Comparison of ENCODE assay signal across 10 mouse cellular contexts in the genomic region with DNA sequence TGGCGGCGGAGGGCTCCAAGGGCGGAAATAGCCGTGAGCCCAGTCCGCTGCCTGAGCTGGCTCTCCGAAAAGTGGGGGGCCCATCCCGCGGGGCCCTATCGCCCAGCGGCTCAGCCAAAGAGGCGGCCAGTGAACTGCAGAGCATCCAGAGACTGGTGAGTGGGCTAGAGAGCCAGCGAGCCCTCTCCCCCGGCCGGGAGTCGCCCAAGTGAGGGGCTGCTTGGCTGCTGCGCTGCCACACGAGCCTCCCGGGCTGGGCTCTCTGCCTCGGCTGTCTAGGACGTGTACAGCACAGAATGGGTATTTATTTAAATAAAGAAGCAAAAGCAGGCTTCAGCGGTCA. TPM values are rescaled to one million over a fixed set of nuclear protein-coding genes. Genes with fewer than 3 reads are reported as not detected.
DNase-seq lines count a peak whose midpoint lies in the region; ATAC-seq and TF ChIP-seq lines count a peak whose summit lies in the region.
"Had no signal": no experiment of that assay in that cellular context is flagged by ENCODE, and none has a peak within 500 bp of the region (broad histone marks: within the 10 kb centered on the region; RNA-seq: fewer than 3 reads in every experiment).

No protein-coding gene starts in this region.

- peaks cover 74% of the 10 kb centered on the region for H3K27me3 ChIP-seq in heart, embryonic 14.5 days (ENCODE audit: control insufficient read depth, insufficient read depth, low read length)
- peaks cover 98% of the 10 kb centered on the region for H3K27me3 ChIP-seq in hindbrain, embryonic 10.5 days (ENCODE audit: insufficient read depth, poor library complexity, severe bottlenecking)
- peaks cover 59% of the 10 kb centered on the region for H3K27me3 ChIP-seq in thymus, adult 2 months (ENCODE audit: control insufficient read depth, insufficient read depth, low read length)

- H3K27ac ChIP-seq in heart, embryonic 14.5 days (replicated peaks in 1 of 2; ENCODE audit: control insufficient read depth in 1 of 2, insufficient read depth in 1 of 2, low read depth in 2 of 2, low read length in 2 of 2), result no peak overlapping the region
- peak overlapping the region; percentile 80 for H3K27ac ChIP-seq in hindbrain, embryonic 10.5 days
- no peak overlapping the region for H3K27ac ChIP-seq in thymus, adult 2 months (ENCODE audit: control insufficient read depth, insufficient read depth, low read length)
- H3K27ac ChIP-seq: liver, embryonic 14.5 days had no signal

- peaks cover 20 to 36% of the 10 kb centered on the region in 2 experiments for H3K4me1 ChIP-seq in heart, embryonic 14.5 days (ENCODE audit: control insufficient read depth in 2 of 2, insufficient read depth in 2 of 2, low read length in 2 of 2)
- peaks cover 62% of the 10 kb centered on the region for H3K4me1 ChIP-seq in hindbrain, embryonic 10.5 days (replicated peaks)
- peaks cover 7% of the 10 kb centered on the region; the same call in 1 of the 2 replicates for H3K4me1 ChIP-seq in thymus, adult 2 months (replicated peaks; ENCODE audit: control insufficient read depth, insufficient read depth, low read length)

- peak overlapping the region in 1 of 2 experiments; percentile 19; a peak in 3 of 4 replicates for H3K4me3 ChIP-seq in heart, embryonic 14.5 days (ENCODE audit: control insufficient read depth in 1 of 2, insufficient read depth in 1 of 2, low read depth in 1 of 2, low read length in 2 of 2)
- H3K4me3 ChIP-seq in hindbrain, embryonic 10.5 days, result peak overlapping the region; percentile 60
- H3K4me3 ChIP-seq in thymus, adult 2 months (ENCODE audit: control insufficient read depth, insufficient read depth, low read length), result no peak overlapping the region

- no peaks in the 10 kb centered on the region for H3K9me3 ChIP-seq in heart, embryonic 14.5 days (ENCODE audit: control insufficient read depth, low read length)
- H3K9me3 ChIP-seq in hindbrain, embryonic 10.5 days, result no peaks in the 10 kb centered on the region

- peak overlapping the region; percentile 42 for H3K4me2 ChIP-seq in heart, embryonic 14.5 days (ENCODE audit: low read length)

- no peak for DNase-seq in heart, postnatal 10 days
- peak; percentile 43 for DNase-seq in embryo, embryonic 11 days
- DNase-seq in hindbrain, embryonic 10.5 days (ENCODE audit: low spot score), result no peak
- peak; percentile 24 to 41 for DNase-seq in lung, postnatal 4 days
- DNase-seq in thymus, adult 2 months, result no peak
- DNase-seq in left cerebral cortex, adult 8-10 months (ENCODE audit: low spot score in 2 of 2), result no peak
- no peak for DNase-seq in cerebellum, adult 8-10 months

- no peak for ATAC-seq in heart, embryonic 14.5 days (ENCODE audit: insufficient number of reproducible peaks, insufficient read depth, low FRiP score, low read depth)

- H3K9ac ChIP-seq in heart, embryonic 14.5 days (ENCODE audit: low read length), result peak overlapping the region; percentile 47
- H3K9ac ChIP-seq: liver, embryonic 14.5 days had no signal

- H3K36me3 ChIP-seq in heart, embryonic 14.5 days (ENCODE audit: control insufficient read depth, insufficient read depth, low read length), result no peaks in the 10 kb centered on the region
- H3K36me3 ChIP-seq in hindbrain, embryonic 10.5 days, result peaks cover 13% of the 10 kb centered on the region; the same call in 1 of the 2 replicates
- no peaks in the 10 kb centered on the region for H3K36me3 ChIP-seq in thymus, adult 2 months (ENCODE audit: control insufficient read depth, insufficient read depth, low read length)

- WGBS in heart, embryonic 14.5 days, result 28% methylated on average over 21 of the region's 21 CpGs
- WGBS in hindbrain, embryonic 10.5 days, result 2% methylated on average over 21 of the region's 21 CpGs
- 5% methylated on average over 21 of the region's 21 CpGs for WGBS in thymus, adult 2 months

- no peak for TF ChIP-seq CTCF in thymus, adult 2 months (IDR thresholded peaks at IDR 0.05; ENCODE audit: borderline replicate concordance, control insufficient read depth, extremely low read depth, insufficient read depth, low read length, poor library complexity)

- no peak for TF ChIP-seq POLR2A in thymus, adult 2 months (IDR thresholded peaks at IDR 0.05; ENCODE audit: control insufficient read depth, extremely low read depth, insufficient read depth, low read length, poor library complexity)

- intact Hi-C loops in heart, postnatal 10 days (cut with DNase I), result loop anchor here (5.0 kb wide), 1 partner anchor 458 kb away; no protein-coding TSS in a partner anchor

RNA-seq across cellular contexts. Expression of a gene that starts 8.4 kb away (rescaled TPM):
- polyA plus RNA-seq in heart, embryonic 14.5 days (2014; fragmentation: Nextera tagmentation; extraction: Ambion mirVana), result 2.2 and 4.0 TPM in 2 replicates
- total RNA-seq in heart, postnatal 10 days (2021), result 10 to 100 TPM; 17.3 to 18.4 TPM
- 1.5 and 3.1 TPM in 2 replicates for polyA plus RNA-seq in hindbrain, embryonic 10.5 days (2016; fragmentation: Nextera tagmentation; extraction: Ambion mirVana)
- polyA plus RNA-seq in thymus, adult 2 months (2012; rRNA removed), result 2.7 and 3.5 TPM in 2 replicates
- total RNA-seq in left cerebral cortex, adult 8-10 months (2022), result 1 to 10 TPM; 1.8 to 2.3 (median 2.0) TPM
- total RNA-seq: MEL had no signal

RNA-seq across cellular contexts. Expression of a gene that starts 9.4 kb away (rescaled TPM):
- polyA plus RNA-seq in heart, embryonic 14.5 days (2014; fragmentation: Nextera tagmentation; extraction: Ambion mirVana), result not detected in 2 replicates
- total RNA-seq in heart, postnatal 10 days (2021), result not detected
- polyA plus RNA-seq in hindbrain, embryonic 10.5 days (2016; fragmentation: Nextera tagmentation; extraction: Ambion mirVana), result not detected in 2 replicates
- not detected in 2 replicates for polyA plus RNA-seq in thymus, adult 2 months (2012; rRNA removed)
- total RNA-seq in left cerebral cortex, adult 8-10 months (2022), result not detected
- total RNA-seq: MEL had no signal
- polyA plus RNA-seq: liver, embryonic 14.5 days had no signal

RNA-seq across cellular contexts. Expression of a gene that starts 45.4 kb away (rescaled TPM):
- 0.11 and 0.23 TPM in 2 replicates for polyA plus RNA-seq in heart, embryonic 14.5 days (2014; fragmentation: Nextera tagmentation; extraction: Ambion mirVana)
- under 1 TPM in 1 of 2 experiments, not detected in 1; 0.32 TPM for total RNA-seq in heart, postnatal 10 days (2021)
- polyA plus RNA-seq in hindbrain, embryonic 10.5 days (2016; fragmentation: Nextera tagmentation; extraction: Ambion mirVana), result 0.09 and 0.22 TPM in 2 replicates
- polyA plus RNA-seq in thymus, adult 2 months (2012; rRNA removed), result 0.06 and 0.08 TPM in 2 replicates
- under 1 TPM in 3 of 4 experiments, not detected in 1; 0.13 to 0.33 (median 0.21) TPM for total RNA-seq in left cerebral cortex, adult 8-10 months (2022)

Comparison
In these comparisons a context has a peak if more than half of its experiments do, and no peak if none do; other contexts are left out.
1. DNase-seq: peak in embryo, embryonic 11 days (single experiment) and lung, postnatal 4 days (2 of 2); none in heart, postnatal 10 days (0 of 2), hindbrain, embryonic 10.5 days (single experiment), thymus, adult 2 months (single experiment), left cerebral cortex, adult 8-10 months (0 of 2) and cerebellum, adult 8-10 months (single experiment).